Mouse (Mus musculus) embryonic fibroblast, embryonic 13.5 days (primary cell): ENCODE data around the gene Sprr2i.

Experiments used
- CTCF ChIP-seq: IDR thresholded peaks from 2 replicates; pipeline ENCODE4 v1.5.1; 2011; ENCODE audit warnings: mild to moderate bottlenecking, control low read depth, low read length, moderate library complexity, borderline replicate concordance; ENCODE audit not compliant: insufficient read depth
- POLR2A ChIP-seq: IDR thresholded peaks from 2 replicates; pipeline ENCODE4 v1.6.1; 2011; ENCODE audit warnings: low read depth, mild to moderate bottlenecking, control low read depth, low read length, moderate library complexity

DNA sequence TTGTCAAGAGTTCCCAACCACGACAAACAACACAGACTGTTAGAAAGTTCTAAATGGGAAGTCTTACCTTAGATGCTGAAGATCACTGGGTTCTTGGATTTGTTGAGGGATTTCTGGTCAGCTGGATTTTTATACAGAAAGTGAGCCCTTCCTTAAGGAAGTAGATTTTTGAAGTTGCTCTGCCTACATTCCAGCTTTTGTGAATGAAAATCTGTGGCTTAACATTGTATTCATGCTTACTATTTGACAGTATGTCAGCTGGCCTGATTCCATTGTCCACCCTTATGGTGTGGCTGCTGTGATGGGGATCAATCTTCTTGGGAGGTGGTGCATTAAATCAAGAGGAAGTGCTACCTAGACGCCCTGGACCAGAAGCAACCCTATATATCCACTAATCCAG is 50.8 kb downstream of the Sprr2i start, which contains the start of gene Sprr3:
- TF ChIP-seq POLR2A, result no peak
- TF ChIP-seq CTCF, result no peak
